Mouse (Mus musculus) lung, postnatal 10 days (tissue): ENCODE data around the gene Jph4.

Source experiments
- DNase-seq: peaks from one replicate; pipeline ENCODE4 v3.0.0; 2021

Gene Jph4

GRCm38 (mm10) chr14:55093927-55094326, 22.8 kb downstream of the Jph4 start:
- DNase-seq: no peak

GRCm38 (mm10) chr14:55092011-55092577, 24.6 kb downstream of the Jph4 start, which contains the start of gene Zfhx2:
Zfhx2 (minus strand) TSS chr14:55092324.
- peak; percentile 94 for DNase-seq

GRCm38 (mm10) chr14:55091209-55091865, 25.4 kb downstream of the Jph4 start:
- no peak for DNase-seq

- DNase-seq: peak; percentile 47
These were observed 27.4 kb downstream of the Jph4 start for GRCm38 (mm10) chr14:55089199-55089947.

- DNase-seq: no peak
These were observed 30.7 kb downstream of the Jph4 start for GRCm38 (mm10) chr14:55086009-55086514.

GRCm38 (mm10) chr14:55085324-55086008, 31.3 kb downstream of the Jph4 start:
- DNase-seq: no peak

- no peak for DNase-seq
These were observed 33.3 kb downstream of the Jph4 start for GRCm38 (mm10) chr14:55083481-55083880.

- no peak for DNase-seq
These were observed 35.6 kb downstream of the Jph4 start for GRCm38 (mm10) chr14:55081105-55081504.

- peak; percentile 78 for DNase-seq
These were observed 37.3 kb downstream of the Jph4 start for GRCm38 (mm10) chr14:55079214-55079970.

GRCm38 (mm10) chr14:55078366-55078989, 38.3 kb downstream of the Jph4 start:
- DNase-seq: no peak

GRCm38 (mm10) chr14:55077481-55078365, 39.0 kb downstream of the Jph4 start:
- no peak for DNase-seq

- DNase-seq: no peak
These were observed 39.8 kb downstream of the Jph4 start for GRCm38 (mm10) chr14:55076956-55077355.

- DNase-seq: no peak
These were observed 40.5 kb downstream of the Jph4 start for GRCm38 (mm10) chr14:55076224-55076623.

- DNase-seq: no peak
These were observed 42.3 kb downstream of the Jph4 start for GRCm38 (mm10) chr14:55074416-55074815.

GRCm38 (mm10) chr14:55071756-55072155, 45.0 kb downstream of the Jph4 start:
- DNase-seq: no peak

- no peak for DNase-seq
These were observed 50.7 kb downstream of the Jph4 start for GRCm38 (mm10) chr14:55066042-55066441.

- DNase-seq: no peak
These were observed 51.3 kb downstream of the Jph4 start for GRCm38 (mm10) chr14:55065391-55065790.

- DNase-seq: no peak
These were observed 52.0 kb downstream of the Jph4 start for GRCm38 (mm10) chr14:55064481-55065370.

GRCm38 (mm10) chr14:55063581-55064381, 53.0 kb downstream of the Jph4 start:
- DNase-seq: no peak
